Mouse (Mus musculus): ENCODE measurements around the gene Gstp1.

Gstp1 gene

GRCm38 (mm10) chr19:4000119-4000900 lies 37.5 kb downstream of the Gstp1 start, which contains the start of the genes Nudt8 and Gm49405:
Gene Nudt8, plus strand, starts transcription at chr19:4000580.
Gene Gm49405, plus strand, starts transcription at chr19:4000626.
- peak; percentile 98 for DNase-seq (ENCODE audit: low read depth, low spot score)

DNA sequence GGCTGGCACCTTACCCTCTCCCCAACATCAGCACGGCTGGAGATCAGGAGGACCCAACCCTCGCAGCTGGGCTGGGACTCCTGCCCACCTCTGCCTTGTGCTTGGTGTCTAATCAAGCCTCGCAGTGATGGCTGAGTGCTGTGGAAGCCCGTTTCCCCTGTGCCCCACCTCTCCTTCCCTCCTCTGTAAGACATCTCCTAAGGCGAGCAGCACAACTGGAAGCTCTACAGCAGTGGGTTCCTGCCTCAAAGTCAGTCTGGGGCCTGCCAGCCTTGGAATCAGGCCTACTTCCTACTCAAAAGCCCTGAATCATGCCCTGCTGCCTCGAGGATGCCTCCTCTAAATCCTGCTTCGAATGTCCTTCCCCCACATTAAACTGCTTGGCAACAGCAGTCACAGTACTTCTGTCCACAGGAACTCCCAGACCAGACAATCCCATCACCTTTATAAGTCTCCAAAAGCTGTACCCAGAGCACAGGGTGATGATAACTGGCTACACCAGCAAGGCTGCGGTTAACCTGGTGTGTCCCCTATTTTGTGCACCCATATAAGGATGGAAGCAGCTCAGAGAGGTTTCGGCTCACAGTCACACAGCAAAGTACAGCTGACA lies 38.6 kb downstream of the Gstp1 start:
- no peak for DNase-seq (ENCODE audit: low read depth, low spot score)

DNA sequence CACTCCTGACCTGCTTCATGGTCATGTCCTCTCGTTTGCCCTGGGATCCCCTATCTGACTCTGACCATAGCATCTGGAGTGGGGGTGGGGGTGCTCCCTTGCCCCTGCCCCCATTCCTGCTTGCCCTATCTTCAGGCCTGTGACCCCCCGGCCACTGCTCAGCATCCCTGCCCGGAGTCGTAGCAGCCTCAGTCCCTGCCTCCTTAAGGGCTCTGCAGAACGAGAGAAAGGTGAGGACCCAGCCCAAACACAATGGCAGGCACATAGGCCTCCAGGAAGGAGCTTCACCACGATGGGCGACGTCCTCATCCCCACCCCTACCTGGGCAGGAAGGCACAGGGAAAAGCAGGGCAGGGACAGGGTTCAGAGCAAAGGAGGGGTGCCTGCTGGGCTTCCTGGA lies 39.5 kb downstream of the Gstp1 start:
- no peak for DNase-seq (ENCODE audit: low read depth, low spot score)

- no peak for DNase-seq (ENCODE audit: low read depth, low spot score)
These were observed 40.6 kb downstream of the Gstp1 start for GRCm38 (mm10) chr19:3997231-3997630.

GRCm38 (mm10) chr19:3996747-3997146 lies 41.0 kb downstream of the Gstp1 start:
- DNase-seq (ENCODE audit: low read depth, low spot score): no peak

DNA sequence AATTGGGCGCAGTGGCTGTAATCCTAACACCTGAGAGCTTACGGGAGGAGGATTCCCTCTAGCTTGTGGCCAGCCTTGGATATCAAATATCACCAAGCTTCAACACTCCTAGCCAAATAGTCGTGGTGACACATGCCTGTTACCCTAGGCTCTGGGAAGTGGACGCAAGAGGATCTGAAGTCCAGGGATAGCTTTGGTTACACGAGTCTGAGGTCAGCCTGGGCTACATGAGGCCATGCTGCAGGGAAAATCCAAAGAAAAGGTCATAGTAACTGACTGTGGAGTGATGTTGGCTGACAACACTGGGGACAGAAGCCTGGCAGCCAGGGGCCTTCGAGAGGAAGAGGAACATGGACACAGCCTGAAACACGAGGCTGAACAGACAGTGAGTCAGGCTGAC lies 41.7 kb downstream of the Gstp1 start:
- no peak for DNase-seq (ENCODE audit: low read depth, low spot score)

GRCm38 (mm10) chr19:3995505-3995904 lies 42.3 kb downstream of the Gstp1 start:
- DNase-seq (ENCODE audit: low read depth, low spot score): no peak

GRCm38 (mm10) chr19:3994932-3995331 lies 42.9 kb downstream of the Gstp1 start:
- no peak for DNase-seq (ENCODE audit: low read depth, low spot score)

GRCm38 (mm10) chr19:3992416-3992815 lies 45.4 kb downstream of the Gstp1 start, which contains the start of gene Tbx10:
Gene Tbx10, plus strand, starts transcription at chr19:3992752.
- no peak for DNase-seq (ENCODE audit: low read depth, low spot score)

DNA sequence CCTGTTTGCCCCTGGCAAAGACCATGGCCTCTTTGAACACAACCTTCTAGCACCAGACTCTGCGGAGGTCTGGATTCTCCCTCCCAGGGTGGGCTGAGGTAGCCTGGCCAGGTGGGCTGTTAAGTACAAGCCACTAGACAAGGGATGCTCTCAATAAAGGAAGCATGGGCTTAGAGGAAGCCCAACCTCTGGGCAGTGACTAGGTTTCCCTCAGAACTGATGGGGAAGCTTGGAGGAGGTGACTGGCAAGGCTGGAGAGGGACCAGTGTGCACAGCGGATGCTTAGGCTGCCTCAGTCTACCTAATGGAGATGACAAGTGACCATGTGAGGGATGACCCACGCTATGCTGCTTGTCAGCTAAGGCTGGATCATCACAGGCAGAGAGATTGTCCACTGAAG lies 45.8 kb downstream of the Gstp1 start:
- no peak for DNase-seq (ENCODE audit: low read depth, low spot score)

DNA sequence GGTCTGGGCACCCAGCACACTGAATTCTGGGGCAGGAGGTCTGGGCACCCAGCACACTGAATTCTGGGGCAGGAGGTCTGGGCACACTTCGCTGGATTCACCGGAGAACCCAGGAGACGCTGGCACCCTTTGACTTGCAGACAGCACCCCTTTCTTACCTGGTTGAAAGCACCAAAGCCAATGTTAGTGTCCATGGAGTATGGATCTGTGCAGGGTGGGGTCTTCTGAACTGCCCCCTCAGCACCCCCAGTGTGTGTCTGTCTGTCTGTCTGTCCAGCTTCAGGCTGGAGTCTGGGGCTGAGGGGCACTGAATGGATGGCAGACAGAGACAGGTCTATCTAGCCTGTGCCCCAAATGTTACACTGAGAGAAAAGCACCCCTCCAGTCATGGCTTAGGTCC lies 46.2 kb downstream of the Gstp1 start:
- DNase-seq (ENCODE audit: low read depth, low spot score): no peak

- DNase-seq (ENCODE audit: low read depth, low spot score): no peak
These were observed 47.0 kb downstream of the Gstp1 start for GRCm38 (mm10) chr19:3990804-3991203.

GRCm38 (mm10) chr19:3988750-3989149 lies 49.0 kb downstream of the Gstp1 start:
- peak; percentile 79 for DNase-seq (ENCODE audit: low read depth, low spot score)

DNA sequence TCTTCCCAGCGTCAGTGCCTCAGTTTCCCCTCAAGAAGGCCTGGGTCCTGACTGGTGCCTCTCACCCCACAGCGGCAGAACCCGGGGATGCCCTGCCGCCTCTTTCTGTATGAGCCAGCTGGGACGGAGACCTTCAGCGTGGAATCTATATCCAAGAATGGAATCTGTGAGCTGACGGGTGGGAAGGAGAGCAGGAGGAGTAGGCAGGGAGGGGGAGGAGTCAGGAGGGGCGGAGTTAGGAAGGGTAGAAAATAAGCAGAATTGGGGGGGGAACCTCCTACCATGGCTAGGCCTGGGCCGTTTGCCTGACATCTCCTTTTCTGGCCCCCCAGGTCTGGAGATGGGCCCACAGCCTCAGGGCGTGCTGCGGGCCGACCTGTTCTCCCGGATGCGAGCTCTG lies 49.7 kb downstream of the Gstp1 start:
- DNase-seq (ENCODE audit: low read depth, low spot score): peak; percentile 38

DNA sequence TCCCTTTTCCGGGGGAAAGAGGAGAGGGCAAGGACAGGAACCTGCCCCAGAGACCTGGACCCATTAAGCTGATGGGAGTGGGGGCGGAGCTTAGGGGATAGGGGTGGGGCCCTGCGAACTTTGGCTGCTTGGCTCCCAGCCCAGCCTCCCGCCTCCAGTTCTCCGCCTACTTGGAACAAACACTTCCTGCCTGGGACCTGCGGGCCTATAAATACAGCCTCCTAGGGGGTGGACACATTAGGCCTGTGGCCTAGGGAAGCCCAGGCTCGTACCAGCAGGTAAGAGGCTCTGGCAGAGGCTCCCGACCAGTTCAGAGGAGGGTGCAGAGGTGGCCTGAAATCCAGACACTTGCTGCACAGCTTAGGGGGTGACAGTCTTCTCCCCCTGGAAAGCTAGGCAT lies 51.5 kb downstream of the Gstp1 start, which contains the start of gene Acy3:
Acy3 (plus strand) TSS at position 237 of the 400 bp plus-strand sequence.
- peak; percentile 91 for DNase-seq (ENCODE audit: low read depth, low spot score)
